Mouse (Mus musculus) neural tube, embryonic 11.5 days (tissue): ENCODE results near the gene Vmn1r73. TPM values are rescaled to one million over a fixed set of nuclear protein-coding genes. Genes with fewer than 3 reads are reported as not detected.

Experiments
- ATAC-seq: fragments of 200-750 bp; cut with Nextera tagmentation; 2 replicates; pipeline ENCODE4 v1.8.0; 2017; ENCODE audit warnings: moderate number of reproducible peaks, mild to moderate bottlenecking, moderate TSS enrichment, moderate library complexity; ENCODE audit not compliant: insufficient read depth, low FRiP score, low TSS enrichment
- DNase-seq: peaks from one replicate; pipeline ENCODE4 v3.0.0-alpha.2; 2015; ENCODE audit warnings: low spot score
- H3K27ac ChIP-seq: fragments of 300-500 bp; sonication (generic); 2 replicates; pipeline ENCODE4 v1.5.1; 2014; ENCODE audit warnings: low read depth, mild to moderate bottlenecking, low read length
- H3K27me3 ChIP-seq: fragments of 300-500 bp; sonication (generic); 2 replicates; pipeline ENCODE4 v1.6.1; 2014; ENCODE audit warnings: mild to moderate bottlenecking, low read length, mixed read lengths; ENCODE audit not compliant: control insufficient read depth, insufficient read depth
- H3K36me3 ChIP-seq: fragments of 300-500 bp; sonication (generic); 2 replicates; pipeline ENCODE4 v1.6.1; 2014; ENCODE audit warnings: mild to moderate bottlenecking, low read length, moderate library complexity, mixed read lengths; ENCODE audit not compliant: control insufficient read depth, insufficient read depth
- H3K4me1 ChIP-seq: fragments of 300-500 bp; sonication (generic); 2 replicates; pipeline ENCODE4 v1.6.1; 2014; ENCODE audit warnings: low read length, mixed read lengths; ENCODE audit not compliant: control insufficient read depth, insufficient read depth
- H3K4me2 ChIP-seq: fragments of 300-500 bp; sonication (generic); 2 replicates; pipeline ENCODE4 v1.6.1; 2014; ENCODE audit warnings: low read depth, mild to moderate bottlenecking, moderate library complexity
- H3K4me3 ChIP-seq: fragments of 300-500 bp; sonication (generic); 2 replicates; pipeline ENCODE4 v1.5.1; 2014; ENCODE audit warnings: low read depth, low read length
- H3K9ac ChIP-seq: fragments of 300-500 bp; sonication (generic); 2 replicates; pipeline ENCODE4 v1.6.1; 2014; ENCODE audit warnings: mild to moderate bottlenecking, low read length
- H3K9me3 ChIP-seq: fragments of 300-500 bp; sonication (generic); 2 replicates; pipeline ENCODE4 v1.6.1; 2016; ENCODE audit warnings: low read length; ENCODE audit not compliant: control insufficient read depth
- WGBS: fragments of 180-500 bp; shearing (Covaris S2); extraction: QIAGEN DNeasy Blood & Tissue Kit; methylation state at CpG from one replicate; pipeline ENCODE4 v1.1.7; 2014; 5-methylcytosine and 5-hydroxymethylcytosine counted together
- polyA plus RNA-seq: library from polyadenylated mRNA; unstranded; fragments of >200 nt; fragmentation: Nextera tagmentation; extraction: Ambion mirVana; gene quantifications from 2 replicates; pipeline ENCODE4 v1.2.1, GENCODE M21; 2014

Vmn1r73 gene
- polyA plus RNA-seq = not detected in 2 replicates

DNA sequence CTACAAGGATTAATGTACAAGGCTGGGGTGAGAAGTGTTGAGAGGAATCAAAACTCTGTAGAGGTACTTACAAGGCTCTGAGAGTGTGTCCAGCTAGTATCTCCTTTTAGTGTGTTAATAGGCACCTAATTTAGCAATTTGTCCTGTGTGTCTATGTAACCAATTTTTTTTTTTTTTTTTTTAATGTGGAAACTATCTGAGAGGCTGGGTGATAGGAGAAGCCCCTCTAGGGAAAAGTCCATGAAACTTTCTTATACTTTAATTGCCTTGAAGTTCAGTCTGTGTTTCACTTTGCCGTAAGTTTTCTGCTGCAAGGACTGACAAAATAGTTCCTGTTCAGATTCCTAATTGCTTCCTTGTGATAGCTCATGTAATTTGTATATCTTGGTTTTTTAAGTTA is at the start of gene Vmn1r73:
Gene Vmn1r73 (plus strand): TSS at position 301 of the 400 bp plus-strand sequence.
- DNase-seq (no peak), ATAC-seq (no peak)
- Histone ChIP-seq H3K27me3 (no peaks in the 10 kb centered on the region), H3K4me1 (no peaks in the 10 kb centered on the region), H3K4me2 (no peak within 1 kb of the TSS), H3K9ac (no peak within 1 kb of the TSS), H3K9me3 (0 out of 2 replicates have a peak, but pooled peaks cover 2% of the 10 kb centered on the region), H3K4me3 (no peak within 1 kb of the TSS), H3K27ac (no peak within 1 kb of the TSS), H3K36me3 (no peaks in the 10 kb centered on the region)
- WGBS = 97% methylated on average over 1 of the region's 1 CpGs

Other genes with a start within 250 kb of the Vmn1r73 start
- gene Zscan4-ps2, start 216.0 kb upstream of the Vmn1r73 start, polyA plus RNA-seq = not detected in 2 replicates
- not detected in 2 replicates for gene Zscan4-ps3, start 121.0 kb upstream of the Vmn1r73 start, polyA plus RNA-seq
- gene Vmn1r72, start 50.1 kb upstream of the Vmn1r73 start, polyA plus RNA-seq = not detected in 2 replicates
- not detected in 2 replicates for gene Vmn1r74, start 103.7 kb downstream of the Vmn1r73 start, polyA plus RNA-seq
- not detected in 2 replicates for gene Vmn1r75, start 144.4 kb downstream of the Vmn1r73 start, polyA plus RNA-seq
- gene Vmn1r76, start 207.9 kb downstream of the Vmn1r73 start, polyA plus RNA-seq = not detected in 2 replicates